Mouse (Mus musculus) layer of hippocampus, adult 9-10 months (tissue): ENCODE data around the gene Gpr22.

Experiments
- DNase-seq: peaks from one replicate; pipeline ENCODE4 v3.0.0; 2022; ENCODE audit warnings: low spot score

The Gpr22 gene

DNA sequence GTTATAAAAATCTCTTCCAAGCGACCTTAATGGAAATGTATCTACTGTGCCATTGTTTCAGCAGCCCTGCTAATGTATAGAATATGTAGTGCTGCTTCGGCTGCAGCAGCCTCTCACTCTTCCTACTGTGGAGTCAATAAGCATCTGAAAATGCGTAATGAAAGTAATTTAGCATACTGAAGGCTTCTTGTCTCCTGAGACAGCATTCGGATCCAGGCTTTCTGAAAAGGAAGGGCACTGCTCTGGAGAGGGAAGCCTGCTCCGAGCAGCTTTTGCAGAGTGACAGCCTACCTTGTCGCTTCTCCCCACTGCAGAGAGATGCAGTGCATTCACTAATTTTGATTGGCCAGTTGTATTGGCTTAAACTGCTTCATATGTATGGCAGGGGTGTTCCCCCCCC, at the start of gene Gpr22:
TSS of gene Gpr22 (minus strand) at position 348 of the 400 bp plus-strand sequence.
- DNase-seq = no peak

DNA sequence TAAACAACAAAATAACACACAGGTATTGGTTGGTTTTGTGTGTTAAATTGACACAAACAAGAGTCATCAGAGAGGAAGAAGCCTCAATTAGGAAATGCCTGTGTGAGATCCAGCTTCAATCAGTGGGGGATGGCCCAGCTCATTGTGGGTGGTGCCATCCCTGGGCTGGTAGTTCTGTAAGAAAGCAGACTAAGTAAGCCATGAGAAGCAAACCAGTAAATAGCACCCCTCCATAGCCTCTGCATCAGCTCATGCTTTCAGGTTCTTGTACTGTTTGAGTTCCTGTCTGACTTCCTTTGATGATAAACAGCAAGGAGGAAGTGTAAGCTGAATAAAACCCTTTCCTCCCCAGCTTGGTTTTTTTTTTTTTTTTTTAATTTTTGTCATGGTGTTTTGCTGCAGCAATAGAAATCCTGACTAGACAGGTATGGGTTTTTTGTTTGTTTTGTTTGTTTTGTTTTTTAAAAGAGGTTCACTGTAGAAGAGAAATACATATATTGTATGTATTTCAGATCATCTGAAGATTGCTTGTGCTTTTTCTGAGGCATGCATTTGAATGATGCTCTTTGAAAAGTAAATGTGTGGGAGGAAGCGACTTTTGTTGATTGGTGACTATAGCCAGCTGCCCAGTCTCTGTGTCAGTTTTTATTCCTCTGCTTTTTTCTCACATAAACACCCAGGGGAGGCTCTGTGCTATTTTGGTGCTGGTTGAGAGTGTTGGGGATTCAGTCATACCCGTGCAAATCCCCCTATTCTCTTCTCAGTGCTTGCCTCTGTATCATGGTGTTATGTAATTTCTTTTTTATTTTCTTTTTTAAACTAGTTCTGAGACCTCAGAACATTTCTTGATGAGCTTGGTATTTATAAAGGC, 42.4 kb upstream of the Gpr22 start:
- DNase-seq = no peak

- DNase-seq = no peak
Measured at GRCm38 (mm10) chr12:31754465-31754864, 40.7 kb upstream of the Gpr22 start.

DNA sequence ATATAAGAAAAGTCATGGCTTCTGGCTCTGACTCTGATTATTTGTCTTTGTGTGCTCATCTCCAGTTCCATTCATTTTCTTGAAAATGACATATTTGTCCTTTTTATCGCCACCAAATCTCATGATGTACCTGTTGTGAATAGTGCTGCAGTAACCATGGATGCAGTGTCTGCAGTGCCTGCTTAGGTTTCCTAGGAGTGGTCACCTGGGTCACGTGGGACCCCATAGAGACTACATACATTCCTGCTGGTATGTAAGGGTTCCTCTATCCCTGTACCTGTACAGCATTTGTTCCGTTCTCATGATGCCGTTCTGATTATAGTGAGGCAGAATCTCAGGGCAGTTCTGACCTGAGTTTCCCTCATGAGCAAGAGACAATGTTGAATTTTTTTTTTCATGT, 36.1 kb upstream of the Gpr22 start:
- no peak for DNase-seq

- no peak for DNase-seq
Measured at GRCm38 (mm10) chr12:31747301-31747700, 33.6 kb upstream of the Gpr22 start.

GRCm38 (mm10) chr12:31734616-31735015, 20.9 kb upstream of the Gpr22 start:
- DNase-seq = no peak

- peak; percentile 68 for DNase-seq
Measured at GRCm38 (mm10) chr12:31730126-31730525, 16.4 kb upstream of the Gpr22 start.

DNA sequence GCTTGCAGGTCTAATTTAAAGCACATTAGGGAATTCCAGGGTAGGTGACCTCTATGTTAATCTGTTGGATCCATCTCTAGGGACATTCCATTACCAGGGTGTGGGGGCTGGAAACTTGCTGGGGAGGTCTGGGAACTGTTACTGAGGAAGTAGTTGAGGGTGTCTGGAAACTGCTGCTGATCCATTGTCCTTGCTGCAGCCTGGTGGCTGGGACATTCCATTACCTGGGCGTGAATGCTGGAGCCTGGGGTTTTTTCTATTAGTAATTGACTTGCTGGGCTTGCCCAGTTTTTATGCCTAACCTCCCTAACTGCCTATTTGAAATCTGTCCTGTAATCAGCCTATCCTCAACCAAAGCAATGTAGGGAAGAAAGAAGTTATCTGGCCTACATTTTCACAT, 13.0 kb upstream of the Gpr22 start:
- no peak for DNase-seq

- no peak for DNase-seq
Measured at GRCm38 (mm10) chr12:31725511-31726275, 11.9 kb upstream of the Gpr22 start.

DNA sequence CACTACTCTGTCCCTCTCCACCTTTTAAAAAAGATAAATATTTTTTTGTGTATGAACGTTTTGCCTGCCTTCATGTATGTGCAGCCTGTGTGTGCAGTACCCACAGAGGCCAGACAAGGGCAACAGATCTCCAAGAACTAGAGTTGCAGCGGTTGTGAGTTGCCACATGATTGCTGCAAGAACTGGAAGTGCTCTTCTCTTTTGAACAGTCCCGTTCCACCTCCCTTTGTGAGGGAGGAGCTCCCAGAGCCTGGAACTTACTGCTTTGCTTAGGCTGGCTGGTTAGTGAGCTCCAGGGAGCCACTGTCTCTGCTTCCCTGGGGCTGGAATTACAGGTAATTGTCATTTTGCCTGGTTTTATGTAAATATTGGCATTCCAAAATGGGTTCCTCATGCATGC, 10.8 kb upstream of the Gpr22 start:
- DNase-seq = no peak

- DNase-seq = no peak
Measured at GRCm38 (mm10) chr12:31719586-31720275, 6.0 kb upstream of the Gpr22 start.

GRCm38 (mm10) chr12:31714070-31714469, 323 bp upstream of the Gpr22 start:
- DNase-seq = no peak

DNA sequence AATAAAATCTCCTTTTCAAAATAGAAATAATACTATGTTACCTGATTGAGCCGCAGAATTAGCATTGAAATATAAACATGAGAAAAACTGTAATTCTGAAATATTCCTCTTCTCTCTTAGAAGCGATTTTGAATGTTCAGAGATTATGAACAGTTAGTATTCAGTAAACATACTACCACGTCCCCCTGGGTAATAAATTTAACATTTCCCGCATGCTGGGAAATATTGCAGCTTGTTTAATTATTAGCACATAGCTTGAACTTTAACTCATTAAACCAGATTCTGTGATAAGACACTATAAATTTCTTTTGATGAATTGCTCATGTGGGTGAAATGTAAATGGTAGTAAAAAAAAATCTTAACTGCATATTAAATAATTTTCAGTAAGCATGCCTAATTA, 1.0 kb downstream of the Gpr22 start:
- DNase-seq = no peak

- no peak for DNase-seq
Measured at GRCm38 (mm10) chr12:31712233-31712632, 1.5 kb downstream of the Gpr22 start.

- no peak for DNase-seq
Measured at GRCm38 (mm10) chr12:31709665-31710064, 4.1 kb downstream of the Gpr22 start.

DNA sequence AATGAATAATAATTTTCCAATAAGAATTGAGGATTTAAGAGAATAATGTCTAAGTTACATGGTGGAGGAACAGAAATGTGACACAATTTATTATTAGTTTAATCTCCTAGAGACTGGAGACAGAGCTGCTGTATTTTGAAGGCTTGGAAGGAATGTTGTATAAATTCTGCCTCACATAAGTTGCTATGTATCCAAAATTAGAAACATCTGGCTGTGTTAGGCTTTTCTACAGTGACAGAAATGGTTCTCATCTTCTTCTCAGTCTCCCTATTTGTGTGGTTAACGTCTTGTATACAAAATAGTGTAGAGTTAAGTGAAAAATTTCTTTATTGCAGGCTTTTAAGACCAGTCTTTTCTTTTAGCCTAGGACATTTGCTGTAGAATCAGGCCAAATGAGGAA, 6.2 kb downstream of the Gpr22 start:
- DNase-seq = no peak

- DNase-seq = no peak
Measured at GRCm38 (mm10) chr12:31706168-31706567, 7.6 kb downstream of the Gpr22 start.

DNA sequence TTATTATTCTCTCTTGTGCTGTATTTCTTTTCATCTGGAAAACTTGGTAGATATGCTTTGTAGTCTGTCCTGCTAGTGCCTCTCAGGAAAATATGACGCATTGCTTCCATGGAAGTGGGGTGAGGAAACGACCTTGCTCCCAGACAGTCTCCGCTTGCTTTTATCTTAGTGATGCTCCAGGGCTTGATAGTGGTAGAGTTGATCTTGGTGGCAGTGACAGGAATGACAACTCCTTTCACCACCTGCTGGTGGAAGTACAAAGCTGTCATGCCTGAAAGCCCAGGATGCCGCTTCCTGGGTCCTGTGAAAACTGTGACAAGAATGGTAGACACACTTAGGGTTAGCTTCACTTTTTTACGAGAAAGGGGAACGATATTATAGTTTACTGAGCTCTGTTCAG, 9.8 kb downstream of the Gpr22 start:
- no peak for DNase-seq

DNA sequence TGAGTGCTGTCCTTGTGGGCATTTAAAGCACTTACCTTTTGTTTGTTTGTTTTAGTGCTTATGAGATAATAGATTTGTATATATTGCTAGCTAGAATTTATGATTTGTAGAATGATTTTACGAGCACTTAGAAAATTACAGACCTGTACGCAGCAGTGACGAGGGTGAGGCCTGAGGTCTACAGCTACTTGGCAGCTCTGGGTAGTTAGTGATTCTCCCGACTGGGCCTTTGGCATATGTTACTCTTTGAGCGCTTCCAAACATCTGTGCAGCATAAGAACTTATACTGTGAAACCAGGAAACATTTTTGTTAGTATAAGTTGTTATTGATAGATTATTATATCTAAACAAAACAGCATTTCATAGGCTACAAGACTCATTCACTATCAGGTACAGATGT, 12.3 kb downstream of the Gpr22 start:
- DNase-seq = no peak

GRCm38 (mm10) chr12:31700623-31701347, 13.0 kb downstream of the Gpr22 start:
- no peak for DNase-seq

- DNase-seq = no peak
Measured at GRCm38 (mm10) chr12:31693278-31693677, 20.5 kb downstream of the Gpr22 start.

GRCm38 (mm10) chr12:31686679-31687078, 27.1 kb downstream of the Gpr22 start:
- no peak for DNase-seq
